Mouse (Mus musculus): ENCODE measurements around the gene Krtap5-4. TPM values are rescaled to one million over a fixed set of nuclear protein-coding genes. Genes with fewer than 3 reads are reported as not detected.
"Not testable (repeated sequence)": the region's sequence is repeated elsewhere in the genome, so short reads cannot be mapped to it uniquely, and the experiment has no call there.

Krtap5-4 gene
- polyA plus RNA-seq, 1 experiment from 2014 or later, result not detected

- Histone ChIP-seq H3K27ac (ENCODE audit: low read depth, low read length) (no peak overlapping the region), H3K9me3 (ENCODE audit: control insufficient read depth, low read length) (no peaks in the 10 kb centered on the region), H3K4me1 (ENCODE audit: control insufficient read depth, insufficient read depth, low read depth, low read length) (peaks cover 12% of the 10 kb centered on the region), H3K4me3 (ENCODE audit: low read length) (no peak overlapping the region), H3K36me3 (ENCODE audit: control insufficient read depth, insufficient read depth, low read length) (no peaks in the 10 kb centered on the region), H3K4me2 (ENCODE audit: low read length) (no peak overlapping the region), H3K9ac (ENCODE audit: low read depth, low read length) (no peak overlapping the region), H3K27me3 (replicated peaks; ENCODE audit: control insufficient read depth, insufficient read depth, low read length) (no peaks in the 10 kb centered on the region)
- 83% methylated on average over 5 of the region's 5 CpGs for WGBS
- 0 out of 2 replicates have a peak, but pooled peaks have one; percentile 1 for ATAC-seq
Measured at GRCm38 (mm10) chr7:142317216-142317615, 13.9 kb downstream of the Krtap5-4 start.

GRCm38 (mm10) chr7:142319124-142319523 lies 15.8 kb downstream of the Krtap5-4 start:
- no peak for ATAC-seq
- 60% methylated on average over 11 of the region's 11 CpGs for WGBS
- Histone ChIP-seq H3K27ac (ENCODE audit: low read depth, low read length) (0 out of 2 replicates have a peak overlapping the region, but pooled peaks have one; percentile 17), H3K36me3 (ENCODE audit: control insufficient read depth, insufficient read depth, low read length) (no peaks in the 10 kb centered on the region), H3K4me1 (ENCODE audit: control insufficient read depth, insufficient read depth, low read depth, low read length) (peaks cover 12% of the 10 kb centered on the region), H3K4me3 (ENCODE audit: low read length) (no peak overlapping the region), H3K9ac (ENCODE audit: low read depth, low read length) (no peak overlapping the region), H3K9me3 (ENCODE audit: control insufficient read depth, low read length) (no peaks in the 10 kb centered on the region), H3K27me3 (replicated peaks; ENCODE audit: control insufficient read depth, insufficient read depth, low read length) (no peaks in the 10 kb centered on the region), H3K4me2 (ENCODE audit: low read length) (no peak overlapping the region)

GRCm38 (mm10) chr7:142320906-142321305 lies 17.6 kb downstream of the Krtap5-4 start:
- no peak overlapping the region for H3K4me3 ChIP-seq (ENCODE audit: low read length)
- H3K9me3 ChIP-seq (ENCODE audit: control insufficient read depth, low read length), result no peaks in the 10 kb centered on the region
- peaks cover 7% of the 10 kb centered on the region for H3K4me1 ChIP-seq (ENCODE audit: control insufficient read depth, insufficient read depth, low read depth, low read length)
- H3K36me3 ChIP-seq (ENCODE audit: control insufficient read depth, insufficient read depth, low read length), result no peaks in the 10 kb centered on the region
- no peak overlapping the region for H3K9ac ChIP-seq (ENCODE audit: low read depth, low read length)
- no peak overlapping the region for H3K27ac ChIP-seq (ENCODE audit: low read depth, low read length)
- H3K27me3 ChIP-seq (replicated peaks; ENCODE audit: control insufficient read depth, insufficient read depth, low read length), result no peaks in the 10 kb centered on the region
- no peak overlapping the region for H3K4me2 ChIP-seq (ENCODE audit: low read length)
- no peak for ATAC-seq
- WGBS, result 31% methylated on average over 2 of the region's 2 CpGs

- not testable (repeated sequence) for H3K27ac ChIP-seq (ENCODE audit: low read depth, low read length); H3K4me1 ChIP-seq (ENCODE audit: control insufficient read depth, insufficient read depth, low read depth, low read length); H3K27me3 ChIP-seq (replicated peaks; ENCODE audit: control insufficient read depth, insufficient read depth, low read length); H3K4me2 ChIP-seq (ENCODE audit: low read length); ATAC-seq; H3K36me3 ChIP-seq (ENCODE audit: control insufficient read depth, insufficient read depth, low read length); H3K9ac ChIP-seq (ENCODE audit: low read depth, low read length); H3K4me3 ChIP-seq (ENCODE audit: low read length); H3K9me3 ChIP-seq (ENCODE audit: control insufficient read depth, low read length)
- 59% methylated on average over 3 of the region's 10 CpGs for WGBS
Measured at GRCm38 (mm10) chr7:142321637-142322306, 18.4 kb downstream of the Krtap5-4 start.

GRCm38 (mm10) chr7:142322641-142323040 lies 19.3 kb downstream of the Krtap5-4 start:
- H3K4me2 ChIP-seq (ENCODE audit: low read length), result no peak overlapping the region
- no peak overlapping the region for H3K4me3 ChIP-seq (ENCODE audit: low read length)
- no peaks in the 10 kb centered on the region for H3K27me3 ChIP-seq (replicated peaks; ENCODE audit: control insufficient read depth, insufficient read depth, low read length)
- no peak overlapping the region for H3K9ac ChIP-seq (ENCODE audit: low read depth, low read length)
- ATAC-seq, result no peak
- peaks cover 7% of the 10 kb centered on the region for H3K4me1 ChIP-seq (ENCODE audit: control insufficient read depth, insufficient read depth, low read depth, low read length)
- no peak overlapping the region for H3K27ac ChIP-seq (ENCODE audit: low read depth, low read length)
- H3K9me3 ChIP-seq (ENCODE audit: control insufficient read depth, low read length), result no peaks in the 10 kb centered on the region
- H3K36me3 ChIP-seq (ENCODE audit: control insufficient read depth, insufficient read depth, low read length), result no peaks in the 10 kb centered on the region
- WGBS, result 93% methylated on average over 6 of the region's 6 CpGs

GRCm38 (mm10) chr7:142323396-142324117 lies 20.2 kb downstream of the Krtap5-4 start:
- Histone ChIP-seq H3K27me3 (replicated peaks; ENCODE audit: control insufficient read depth, insufficient read depth, low read length) (no peaks in the 10 kb centered on the region), H3K4me1 (ENCODE audit: control insufficient read depth, insufficient read depth, low read depth, low read length) (peaks cover 7% of the 10 kb centered on the region), H3K4me2 (ENCODE audit: low read length) (no peak overlapping the region), H3K9ac (ENCODE audit: low read depth, low read length) (no peak overlapping the region), H3K36me3 (ENCODE audit: control insufficient read depth, insufficient read depth, low read length) (no peaks in the 10 kb centered on the region), H3K4me3 (ENCODE audit: low read length) (no peak overlapping the region), H3K27ac (ENCODE audit: low read depth, low read length) (no peak overlapping the region), H3K9me3 (ENCODE audit: control insufficient read depth, low read length) (no peaks in the 10 kb centered on the region)
- ATAC-seq, result no peak
- 85% methylated on average over 12 of the region's 12 CpGs for WGBS

- H3K9me3 ChIP-seq (ENCODE audit: control insufficient read depth, low read length), result no peaks in the 10 kb centered on the region
- WGBS, result 70% methylated on average over 9 of the region's 9 CpGs
- no peak overlapping the region for H3K4me2 ChIP-seq (ENCODE audit: low read length)
- H3K4me1 ChIP-seq (ENCODE audit: control insufficient read depth, insufficient read depth, low read depth, low read length), result no peaks in the 10 kb centered on the region
- no peak overlapping the region for H3K9ac ChIP-seq (ENCODE audit: low read depth, low read length)
- no peak for ATAC-seq
- no peaks in the 10 kb centered on the region for H3K27me3 ChIP-seq (replicated peaks; ENCODE audit: control insufficient read depth, insufficient read depth, low read length)
- no peak overlapping the region for H3K27ac ChIP-seq (ENCODE audit: low read depth, low read length)
- no peaks in the 10 kb centered on the region for H3K36me3 ChIP-seq (ENCODE audit: control insufficient read depth, insufficient read depth, low read length)
- no peak overlapping the region for H3K4me3 ChIP-seq (ENCODE audit: low read length)
Measured at GRCm38 (mm10) chr7:142326714-142327445, 23.5 kb downstream of the Krtap5-4 start.

GRCm38 (mm10) chr7:142328507-142328906 lies 25.2 kb downstream of the Krtap5-4 start:
- Histone ChIP-seq H3K9me3 (ENCODE audit: control insufficient read depth, low read length) (no peaks in the 10 kb centered on the region), H3K9ac (ENCODE audit: low read depth, low read length) (no peak overlapping the region), H3K36me3 (ENCODE audit: control insufficient read depth, insufficient read depth, low read length) (no peaks in the 10 kb centered on the region), H3K4me1 (ENCODE audit: control insufficient read depth, insufficient read depth, low read depth, low read length) (no peaks in the 10 kb centered on the region), H3K4me3 (ENCODE audit: low read length) (no peak overlapping the region), H3K27me3 (replicated peaks; ENCODE audit: control insufficient read depth, insufficient read depth, low read length) (no peaks in the 10 kb centered on the region), H3K4me2 (ENCODE audit: low read length) (no peak overlapping the region), H3K27ac (ENCODE audit: low read depth, low read length) (no peak overlapping the region)
- ATAC-seq, result no peak
- WGBS, result 63% methylated on average over 3 of the region's 3 CpGs

GRCm38 (mm10) chr7:142330271-142330724 lies 26.9 kb downstream of the Krtap5-4 start:
- ATAC-seq, result no peak
- Histone ChIP-seq H3K4me3 (ENCODE audit: low read length) (no peak overlapping the region), H3K9ac (ENCODE audit: low read depth, low read length) (no peak overlapping the region), H3K4me2 (ENCODE audit: low read length) (no peak overlapping the region), H3K27me3 (replicated peaks; ENCODE audit: control insufficient read depth, insufficient read depth, low read length) (no peaks in the 10 kb centered on the region), H3K9me3 (ENCODE audit: control insufficient read depth, low read length) (no peaks in the 10 kb centered on the region), H3K36me3 (ENCODE audit: control insufficient read depth, insufficient read depth, low read length) (no peaks in the 10 kb centered on the region), H3K4me1 (ENCODE audit: control insufficient read depth, insufficient read depth, low read depth, low read length) (no peaks in the 10 kb centered on the region), H3K27ac (ENCODE audit: low read depth, low read length) (no peak overlapping the region)
- 63% methylated on average over 9 of the region's 9 CpGs for WGBS

Data from hindbrain, embryonic 16.5 days (tissue).